Mouse (Mus musculus): ENCODE data around the gene Myb.

The Myb gene

DNA sequence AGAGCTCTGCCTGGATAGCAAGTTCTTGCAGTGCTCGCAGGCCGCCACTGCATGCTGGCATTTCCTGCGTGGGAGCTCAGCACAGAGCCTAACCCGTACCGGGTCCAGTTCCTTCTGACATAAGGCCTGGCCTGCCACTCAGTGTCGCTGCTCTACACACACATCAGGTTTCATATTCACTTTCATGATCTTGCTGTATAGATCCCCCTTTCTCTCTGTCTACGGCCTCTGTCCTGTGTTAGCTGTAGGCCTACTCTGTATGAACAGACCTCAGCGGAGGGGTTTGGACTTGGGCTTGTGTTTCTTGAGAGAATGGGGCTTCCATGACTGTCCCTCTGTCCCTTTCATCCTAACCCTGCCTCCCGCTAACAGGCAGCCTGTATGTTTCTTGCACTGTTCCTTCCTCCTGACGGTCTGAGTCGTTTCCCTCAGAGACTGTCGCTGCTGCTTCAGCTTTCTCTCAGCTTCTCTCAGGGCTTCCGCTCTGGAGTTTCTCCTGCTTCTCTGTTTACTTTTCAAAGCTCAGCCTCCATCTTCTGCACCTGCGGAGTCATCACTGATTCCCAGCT lies 83.5 kb downstream of the Myb start:
- DNase-seq (ENCODE audit: low read depth): no peak

DNA sequence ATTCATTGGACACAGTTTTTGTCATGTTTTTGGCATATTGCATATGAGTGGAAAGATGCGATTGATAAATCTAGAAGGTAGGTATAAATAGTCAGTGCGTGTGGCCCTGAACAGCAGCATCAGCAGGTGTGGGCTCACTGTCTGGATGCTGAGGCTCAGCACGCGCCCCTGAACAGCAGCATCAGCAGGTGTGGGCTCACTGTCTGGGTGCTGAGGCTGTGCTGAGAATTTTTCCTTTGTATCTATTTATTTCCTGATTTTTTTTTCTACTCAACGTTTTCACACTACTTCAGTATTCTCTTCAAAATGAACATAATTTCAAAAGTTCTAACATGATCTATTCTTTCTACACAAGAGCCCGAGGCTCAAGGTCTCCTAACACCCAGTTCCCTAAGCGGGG lies 84.1 kb downstream of the Myb start:
- DNase-seq (ENCODE audit: low read depth): no peak

DNA sequence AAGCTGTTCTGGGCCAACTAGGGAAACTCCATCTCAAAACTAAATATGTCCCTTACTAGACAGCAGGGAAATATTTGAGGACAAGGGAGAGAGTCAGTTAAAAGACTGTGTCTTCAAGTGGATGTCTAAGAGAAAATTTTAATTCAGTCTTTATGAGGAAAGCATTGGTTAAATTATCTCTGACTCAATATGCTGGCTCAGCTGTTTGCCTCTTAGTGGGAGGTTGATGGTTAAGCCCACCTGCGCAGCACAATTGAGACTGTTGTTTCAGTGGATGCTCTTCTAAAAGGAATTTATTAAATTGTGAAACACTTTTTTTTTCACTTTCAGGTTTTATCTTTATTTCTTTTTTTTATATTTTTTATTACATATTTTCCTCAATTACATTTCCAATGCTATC lies 84.6 kb downstream of the Myb start:
- DNase-seq (ENCODE audit: low read depth): no peak

Measured in c-Kit-positive CD71-positive TER-119-negative erythroid progenitor cells, embryonic 14.5 days (primary cell).